Mouse (Mus musculus): Measurements from ENCODE around the gene A3galt2. TPM values are rescaled to one million over a fixed set of nuclear protein-coding genes. Genes with fewer than 3 reads are reported as not detected.

The A3galt2 gene
- total RNA-seq, 1 experiment from 2014 or later, result 0.09 TPM

DNA sequence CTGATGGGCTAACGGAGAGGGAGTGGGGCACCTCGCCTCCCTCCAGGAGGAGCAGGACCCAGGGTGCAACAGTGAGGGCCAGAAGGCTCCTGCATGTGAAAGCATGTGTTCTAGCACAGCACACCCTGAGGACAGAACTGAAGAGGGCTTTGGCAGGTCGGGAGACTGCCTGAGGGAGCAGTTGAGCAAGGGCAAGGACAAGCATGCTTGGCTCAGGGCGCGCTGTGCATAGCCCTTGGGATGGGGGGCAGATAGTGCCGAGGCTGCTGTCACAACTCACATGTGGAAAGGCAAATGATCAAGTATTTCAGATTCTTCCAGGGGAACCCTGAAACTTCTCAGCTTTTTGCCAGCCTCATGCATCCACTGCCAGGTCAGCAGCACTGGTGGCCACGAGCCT is 6.9 kb upstream of the A3galt2 start:
- ATAC-seq (replicated peaks; ENCODE audit: low read depth, poor library complexity, severe bottlenecking), result no peak

DNA sequence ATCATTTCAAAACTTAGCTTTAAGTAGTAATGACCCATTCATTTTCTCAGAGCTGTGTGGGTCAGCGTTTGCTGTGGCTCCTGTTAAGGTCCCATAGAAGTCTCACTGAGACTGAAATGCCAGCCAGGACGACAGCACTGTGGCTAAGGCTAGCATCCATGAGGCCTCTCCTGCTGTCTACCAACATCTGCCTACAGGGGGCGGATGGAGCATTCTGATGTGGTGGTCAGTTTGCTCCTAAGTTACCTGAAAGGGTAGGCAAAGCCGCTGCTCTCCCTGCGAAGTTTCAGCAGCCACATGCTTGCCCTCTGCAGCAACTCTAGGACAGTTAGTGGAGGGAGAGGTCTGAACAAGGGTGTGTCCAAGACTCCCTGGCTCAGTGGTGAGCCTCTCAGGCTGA is 4.2 kb upstream of the A3galt2 start:
- no peak for ATAC-seq (replicated peaks; ENCODE audit: low read depth, poor library complexity, severe bottlenecking)

DNA sequence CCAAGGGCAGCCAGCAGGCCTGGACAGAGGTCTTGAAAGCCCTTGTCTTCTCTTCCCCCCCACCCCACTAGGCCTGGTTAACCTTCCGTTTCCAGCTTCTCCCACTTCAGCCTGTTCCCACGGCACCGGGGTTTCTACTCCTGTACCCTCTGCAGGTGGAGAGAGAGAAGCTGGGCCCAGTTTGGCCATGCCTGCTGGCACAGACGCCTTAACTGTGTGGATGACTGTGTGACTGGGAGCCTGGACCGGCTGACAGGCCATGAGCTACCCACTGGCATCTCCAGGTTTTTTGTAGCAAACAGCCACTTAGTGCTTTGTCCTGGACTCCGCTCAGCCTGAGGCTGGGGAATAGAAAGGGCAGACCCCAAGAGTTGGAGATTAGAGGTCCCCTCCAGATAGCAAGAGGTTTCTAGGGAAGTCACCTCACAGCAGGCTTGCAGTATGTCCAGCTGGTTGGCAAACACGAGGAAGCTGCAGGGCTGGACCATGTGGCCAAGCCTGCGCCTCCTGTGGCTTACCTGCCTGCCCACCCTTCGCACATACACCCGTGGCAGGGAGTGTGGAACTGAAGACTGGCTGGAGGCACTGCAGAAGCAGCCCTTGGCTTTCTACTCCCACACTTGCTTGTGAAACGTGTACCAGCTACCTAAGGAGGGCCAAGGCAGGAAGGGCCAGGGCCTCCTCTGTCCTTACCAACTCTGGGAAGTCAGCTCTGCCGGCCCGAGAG is 3.0 kb upstream of the A3galt2 start:
- no peak for ATAC-seq (replicated peaks; ENCODE audit: low read depth, poor library complexity, severe bottlenecking)

DNA sequence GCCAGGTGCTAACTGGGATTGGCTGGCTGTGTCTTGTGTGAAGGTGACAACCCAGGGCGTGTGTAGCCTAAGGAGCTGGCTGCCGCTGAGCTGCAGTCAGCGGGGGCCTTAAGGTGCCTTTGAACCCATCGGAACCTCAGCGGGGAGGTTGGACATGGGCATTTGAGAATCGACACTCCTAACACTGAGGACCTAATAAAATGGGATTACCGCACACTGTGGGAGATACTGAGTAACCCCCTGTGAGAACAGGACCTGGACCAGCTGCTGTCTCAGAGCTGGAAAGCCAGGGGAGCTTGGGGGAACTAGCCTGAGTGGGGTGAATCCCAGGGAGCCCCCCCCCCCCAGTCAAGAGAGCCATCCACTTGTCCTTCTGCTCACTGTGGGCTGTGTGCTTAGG is 1.6 kb upstream of the A3galt2 start:
- no peak for ATAC-seq (replicated peaks; ENCODE audit: low read depth, poor library complexity, severe bottlenecking)

DNA sequence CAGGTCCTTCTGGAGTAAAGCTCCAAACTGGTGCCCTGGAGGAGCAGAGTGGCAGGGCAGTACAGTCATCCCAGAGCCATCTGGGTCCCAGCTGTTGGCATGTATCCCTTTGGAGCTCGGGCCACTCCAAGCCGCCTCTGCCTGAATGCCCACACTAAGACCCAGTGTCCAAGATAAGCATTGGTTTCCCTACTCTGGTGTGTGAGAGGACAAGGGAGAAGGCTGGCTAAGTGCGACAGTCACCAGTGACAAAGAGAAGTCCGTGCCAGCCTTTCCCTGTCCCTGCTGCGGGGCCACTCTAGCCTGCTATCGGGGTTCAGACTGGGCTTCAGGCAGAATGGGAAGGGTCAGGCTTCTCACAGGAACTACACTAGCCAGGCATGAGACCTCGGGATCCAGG is 736 bp downstream of the A3galt2 start:
- no peak for ATAC-seq (replicated peaks; ENCODE audit: low read depth, poor library complexity, severe bottlenecking)

DNA sequence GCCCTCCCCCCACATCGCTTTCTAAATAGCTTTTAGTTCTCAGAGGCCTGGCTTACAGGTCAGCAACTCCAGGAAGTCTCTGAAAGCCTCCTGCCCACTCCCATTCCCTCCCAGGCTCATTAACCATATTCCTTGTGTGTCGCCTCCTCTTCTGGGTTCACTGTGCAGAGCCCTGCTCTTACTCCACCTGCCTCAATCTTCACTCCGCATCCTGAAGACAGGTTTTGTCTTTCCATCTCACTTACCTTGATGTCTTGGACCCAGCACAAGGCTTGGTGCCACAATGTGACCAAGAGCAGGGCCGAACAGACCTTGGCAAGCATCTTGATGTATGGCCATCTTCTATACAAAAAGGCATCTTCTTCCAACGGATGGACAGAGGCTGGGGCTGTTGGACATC is 4.0 kb downstream of the A3galt2 start:
- ATAC-seq (replicated peaks; ENCODE audit: low read depth, poor library complexity, severe bottlenecking), result no peak

DNA sequence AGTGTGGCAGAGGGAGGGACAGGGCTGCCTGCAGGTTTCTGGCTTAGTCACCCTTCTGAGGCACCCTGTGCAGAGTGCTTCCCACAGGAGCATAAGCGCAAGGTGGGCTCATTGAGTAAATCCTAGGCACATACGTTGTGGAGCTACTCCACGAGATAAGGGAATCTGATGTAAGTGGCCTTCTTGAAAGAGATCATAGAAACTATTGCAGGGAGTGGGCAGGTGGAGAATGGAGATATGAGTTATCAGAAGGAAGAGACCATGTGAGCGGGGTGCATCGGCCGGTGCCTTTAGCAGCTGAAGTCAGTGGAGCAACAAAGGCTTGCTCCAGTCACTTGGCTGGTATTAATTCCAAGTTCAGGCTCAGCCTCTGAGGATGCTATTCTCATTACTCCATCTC is 4.9 kb downstream of the A3galt2 start:
- ATAC-seq (replicated peaks; ENCODE audit: low read depth, poor library complexity, severe bottlenecking), result peak; percentile 45; the same call in 1 of the 2 replicates

DNA sequence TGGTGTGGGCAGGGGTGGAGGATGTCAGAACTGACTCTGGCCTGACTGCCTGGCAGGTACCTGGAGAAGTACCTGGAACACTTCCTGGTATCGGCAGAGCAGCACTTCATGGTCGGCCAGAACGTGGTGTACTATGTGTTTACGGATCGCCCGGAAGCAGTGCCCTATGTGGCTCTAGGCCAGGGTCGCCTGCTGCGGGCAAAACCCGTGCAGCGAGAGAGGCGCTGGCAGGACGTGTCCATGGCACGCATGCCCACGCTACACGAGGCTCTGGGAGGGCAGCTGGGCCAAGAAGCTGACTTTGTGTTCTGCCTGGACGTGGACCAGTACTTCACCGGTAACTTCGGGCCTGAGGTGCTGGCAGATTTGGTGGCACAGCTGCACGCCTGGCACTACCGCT is 11.8 kb downstream of the A3galt2 start:
- ATAC-seq (replicated peaks; ENCODE audit: low read depth, poor library complexity, severe bottlenecking), result no peak

DNA sequence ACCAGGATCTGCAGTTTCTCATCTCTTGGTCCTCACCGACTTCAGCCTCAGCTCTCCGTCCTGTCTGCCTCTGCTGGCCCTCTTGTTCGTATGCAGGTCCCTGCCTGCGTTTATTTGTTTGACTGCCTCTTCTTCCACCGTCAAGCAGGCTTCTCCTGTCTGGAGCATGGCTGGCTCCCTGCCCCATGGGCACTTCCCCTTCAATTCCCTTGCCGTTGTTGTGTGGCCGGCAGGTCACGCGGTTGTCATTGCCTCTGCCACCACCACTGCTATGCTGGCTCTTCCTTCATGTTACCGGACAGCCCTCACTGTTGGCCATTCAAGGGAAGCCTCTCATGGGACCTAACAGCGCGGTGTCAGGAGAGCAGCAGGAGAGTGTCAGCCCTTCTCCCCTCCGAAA is 13.0 kb downstream of the A3galt2 start:
- ATAC-seq (replicated peaks; ENCODE audit: low read depth, poor library complexity, severe bottlenecking), result peak; percentile 63; the same call in 1 of the 2 replicates

DNA sequence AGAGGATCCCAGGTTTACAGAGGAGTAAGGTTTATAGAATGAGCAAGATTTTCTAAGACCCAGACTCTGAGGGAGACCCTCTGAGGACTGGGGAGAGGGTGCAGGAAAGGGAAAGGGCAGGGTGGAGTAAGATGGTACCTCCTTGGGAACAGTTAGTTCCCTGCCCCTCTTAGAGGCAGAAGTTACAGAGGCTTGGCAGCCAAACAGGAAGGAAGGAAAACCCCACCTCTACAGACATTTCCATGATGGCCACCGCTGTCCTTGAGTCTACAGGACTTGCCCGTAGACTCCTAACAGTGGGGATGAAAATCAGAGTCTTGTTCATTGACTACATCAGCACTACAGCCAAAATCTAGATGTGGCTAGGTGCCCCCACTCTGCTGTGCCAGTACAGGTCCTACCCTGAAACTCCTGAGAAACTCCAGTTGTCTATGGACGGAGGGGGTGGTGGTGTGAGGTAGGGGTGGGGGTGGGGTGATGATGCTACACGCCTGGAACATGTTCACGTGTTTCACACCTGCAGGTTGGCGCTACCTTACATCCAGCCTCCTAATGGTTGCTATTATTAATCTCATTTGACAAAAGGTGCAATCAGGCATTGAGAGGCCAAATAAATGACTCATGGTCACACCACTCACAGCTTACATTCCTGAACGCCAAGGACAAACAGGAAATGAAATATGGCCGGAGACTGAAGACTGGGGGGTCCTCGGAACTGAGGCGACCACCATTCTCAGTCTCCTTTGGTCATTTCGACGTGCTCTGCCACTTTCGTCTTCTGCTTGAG is 14.6 kb downstream of the A3galt2 start:
- ATAC-seq (replicated peaks; ENCODE audit: low read depth, poor library complexity, severe bottlenecking), result 0 out of 2 replicates have a peak, but pooled peaks have one; percentile 3

DNA sequence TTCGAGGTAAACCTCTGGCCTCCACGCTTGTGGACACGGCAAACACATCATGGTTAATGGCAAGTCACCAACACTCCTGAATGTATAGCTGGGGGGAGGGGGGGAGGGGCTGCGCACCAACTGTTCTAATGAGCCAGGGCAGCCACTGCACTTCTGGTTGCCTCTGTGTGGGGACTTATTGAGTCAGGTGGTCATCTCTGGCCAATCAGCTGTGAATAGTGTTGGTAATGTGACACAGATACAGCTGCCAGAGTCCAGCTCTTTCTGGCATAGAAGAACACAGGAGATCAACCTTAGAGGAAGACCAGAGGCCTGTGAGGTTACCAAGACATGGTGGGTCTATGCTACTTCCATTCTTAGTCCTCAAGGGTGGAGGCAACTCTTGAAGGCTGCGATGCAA is 15.5 kb downstream of the A3galt2 start:
- ATAC-seq (replicated peaks; ENCODE audit: low read depth, poor library complexity, severe bottlenecking), result no peak

DNA sequence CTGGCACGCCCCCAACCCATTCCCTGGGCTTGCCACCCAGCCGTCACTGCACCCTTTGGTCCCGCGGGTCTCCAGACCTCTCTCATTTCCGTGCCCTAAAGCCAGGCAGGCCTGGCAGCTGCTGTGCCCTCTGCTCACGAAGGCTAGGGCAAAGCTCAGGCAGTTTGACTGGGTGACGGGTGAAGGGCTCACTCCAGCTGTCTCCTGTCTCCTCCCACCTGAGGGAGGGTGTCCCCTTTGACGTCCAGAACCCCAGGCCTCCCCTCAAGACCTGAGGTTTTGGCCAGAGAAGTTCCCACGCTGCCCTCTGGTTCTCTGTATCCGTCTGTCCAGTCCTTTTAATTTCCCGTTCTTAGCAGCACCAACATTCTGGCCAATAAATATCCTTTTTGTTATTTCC is 18.7 kb downstream of the A3galt2 start:
- no peak for ATAC-seq (replicated peaks; ENCODE audit: low read depth, poor library complexity, severe bottlenecking)

DNA sequence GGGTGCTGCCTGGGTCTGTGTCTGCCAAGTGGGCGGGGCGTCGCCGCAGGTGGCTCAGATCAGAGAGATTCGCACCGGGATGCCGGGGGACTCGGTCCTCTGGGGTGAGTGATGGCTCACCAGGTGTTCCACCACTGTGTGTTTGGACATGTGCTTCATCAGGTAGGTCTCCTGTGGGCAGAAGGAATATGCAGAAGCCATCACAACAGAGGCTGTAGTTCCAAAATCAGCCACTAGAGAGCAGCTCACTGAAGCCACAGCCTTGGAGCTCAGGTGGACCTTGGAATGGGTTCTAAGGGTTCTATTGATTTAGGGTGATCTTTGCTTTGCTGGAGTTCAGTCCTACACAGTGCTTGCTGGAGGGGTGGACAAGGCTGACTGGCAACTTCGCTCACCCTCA is 19.3 kb downstream of the A3galt2 start:
- 0 out of 2 replicates have a peak, but pooled peaks have one; percentile 34 for ATAC-seq (replicated peaks; ENCODE audit: low read depth, poor library complexity, severe bottlenecking)

DNA sequence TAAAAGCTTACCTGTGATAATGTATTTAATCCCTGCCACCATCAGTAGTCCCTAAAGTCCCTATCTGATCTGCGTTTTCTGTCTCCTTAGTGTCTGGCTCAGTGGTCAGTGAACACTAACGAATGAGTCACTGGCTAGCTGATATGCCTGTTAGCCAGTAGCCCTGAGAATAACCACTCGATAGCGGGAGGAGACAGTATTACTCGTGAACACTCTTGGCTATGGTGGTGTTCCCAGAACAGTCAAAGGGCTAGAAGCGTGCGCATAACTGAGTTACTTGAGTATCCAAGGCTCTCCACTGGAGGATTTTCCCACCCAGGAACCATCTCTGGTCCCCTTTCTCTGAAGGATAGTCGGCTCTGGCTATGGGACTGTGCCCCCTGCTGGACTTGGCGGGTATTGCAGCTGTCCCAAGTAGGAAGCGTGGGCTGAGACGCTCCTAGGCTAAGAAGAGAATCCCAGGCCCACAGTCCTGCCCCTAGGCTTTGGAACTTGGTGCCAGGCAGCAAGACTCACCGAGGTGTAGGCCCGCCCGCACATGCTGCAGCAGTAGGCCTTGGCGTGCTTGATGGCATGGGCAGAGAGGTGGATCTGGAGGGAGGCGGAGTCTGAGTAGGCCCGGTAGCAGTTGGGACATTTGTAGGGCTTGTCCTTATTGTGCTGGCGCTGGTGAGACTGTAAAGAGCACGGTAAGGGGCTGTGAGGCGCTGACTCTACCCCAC is 21.6 kb downstream of the A3galt2 start:
- ATAC-seq (replicated peaks; ENCODE audit: low read depth, poor library complexity, severe bottlenecking), result peak; percentile 87

DNA sequence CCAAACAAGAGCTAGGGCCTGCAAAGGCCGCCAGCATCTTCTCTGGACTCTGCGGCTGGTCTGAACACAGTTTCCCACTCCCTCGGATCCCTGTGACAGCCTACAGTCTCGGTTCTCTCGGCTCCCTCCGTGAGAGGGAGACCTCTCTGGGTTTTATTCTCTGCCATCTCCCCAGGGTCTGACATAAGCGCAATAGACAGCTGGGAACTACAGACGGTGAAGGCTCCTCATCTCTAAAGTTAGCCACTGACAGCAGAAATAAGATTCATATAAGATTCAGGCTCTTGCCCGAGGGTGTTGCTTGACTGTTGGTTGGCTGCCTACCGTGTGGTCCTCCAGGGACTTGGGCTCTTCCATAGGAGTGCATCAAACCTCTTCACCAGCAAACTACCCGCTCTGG is 22.4 kb downstream of the A3galt2 start:
- no peak for ATAC-seq (replicated peaks; ENCODE audit: low read depth, poor library complexity, severe bottlenecking)

DNA sequence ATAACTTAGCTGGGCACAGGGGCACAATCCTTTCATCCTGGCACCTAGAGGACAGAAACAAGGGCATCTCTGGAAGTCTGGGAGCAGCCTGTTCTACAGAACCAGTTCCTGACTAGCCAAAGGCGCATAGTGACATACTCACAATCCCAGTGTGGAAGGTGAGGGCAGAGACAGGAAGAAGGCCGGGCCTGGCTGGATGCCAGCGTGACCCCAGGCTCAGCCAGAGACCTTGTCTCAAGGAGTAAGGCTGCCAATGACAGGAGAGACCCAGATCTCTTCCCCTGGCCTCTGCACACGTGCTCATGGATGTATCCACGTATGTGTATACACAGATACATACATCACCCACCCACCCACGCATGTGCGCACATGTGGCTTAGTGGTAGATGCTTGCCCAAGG is 26.9 kb downstream of the A3galt2 start:
- no peak for ATAC-seq (replicated peaks; ENCODE audit: low read depth, poor library complexity, severe bottlenecking)

DNA sequence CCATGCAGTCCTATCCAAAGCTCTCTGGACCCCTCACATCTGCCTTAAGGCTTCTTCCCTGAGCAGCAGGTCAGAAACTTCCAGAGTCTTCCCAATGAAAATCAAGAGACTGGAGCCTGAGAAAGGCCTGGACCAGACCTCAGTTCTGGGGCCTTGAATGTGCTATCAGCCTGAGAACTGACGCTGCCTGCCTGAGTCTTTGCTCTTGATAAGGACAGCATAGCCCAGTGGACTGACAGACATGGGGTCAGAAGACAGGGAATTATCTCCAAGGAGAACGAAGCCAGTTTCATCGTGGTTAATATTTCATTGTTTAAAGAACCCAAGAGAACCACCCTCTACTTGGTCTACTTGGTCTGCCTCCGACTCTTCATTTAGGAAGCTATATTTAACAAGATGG is 27.5 kb downstream of the A3galt2 start:
- no peak for ATAC-seq (replicated peaks; ENCODE audit: low read depth, poor library complexity, severe bottlenecking)

DNA sequence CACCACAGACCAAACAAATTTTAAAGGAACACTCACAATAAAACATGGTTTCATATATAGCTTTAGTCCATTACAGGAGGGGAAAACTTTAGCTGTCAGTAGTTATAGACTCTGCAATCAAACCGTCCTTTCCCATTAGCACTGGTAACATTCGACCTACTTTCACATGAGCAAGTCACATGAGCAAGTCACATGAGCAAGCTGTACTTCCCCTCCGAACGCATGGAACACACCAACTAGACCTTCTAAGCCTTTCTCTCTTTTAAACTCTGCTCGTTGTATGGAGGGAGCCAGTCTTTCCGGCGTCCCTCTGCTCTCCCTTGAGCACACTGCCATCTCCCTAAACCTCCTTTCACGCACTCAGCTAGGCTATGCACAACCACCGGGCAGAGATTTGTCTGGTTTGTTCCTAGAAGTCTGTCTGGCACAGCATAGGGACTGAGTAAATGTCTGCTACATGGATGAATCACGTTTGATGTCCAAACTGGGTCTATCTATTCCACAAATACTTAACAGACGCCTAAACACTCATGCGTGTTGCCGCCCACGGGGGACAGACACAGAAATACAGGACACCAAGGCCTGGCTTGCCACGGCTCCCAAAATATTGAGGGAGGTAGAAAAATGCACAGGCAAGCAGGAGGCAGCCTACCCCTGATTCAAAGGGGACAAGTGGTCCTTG is 29.9 kb downstream of the A3galt2 start:
- no peak for ATAC-seq (replicated peaks; ENCODE audit: low read depth, poor library complexity, severe bottlenecking)

DNA sequence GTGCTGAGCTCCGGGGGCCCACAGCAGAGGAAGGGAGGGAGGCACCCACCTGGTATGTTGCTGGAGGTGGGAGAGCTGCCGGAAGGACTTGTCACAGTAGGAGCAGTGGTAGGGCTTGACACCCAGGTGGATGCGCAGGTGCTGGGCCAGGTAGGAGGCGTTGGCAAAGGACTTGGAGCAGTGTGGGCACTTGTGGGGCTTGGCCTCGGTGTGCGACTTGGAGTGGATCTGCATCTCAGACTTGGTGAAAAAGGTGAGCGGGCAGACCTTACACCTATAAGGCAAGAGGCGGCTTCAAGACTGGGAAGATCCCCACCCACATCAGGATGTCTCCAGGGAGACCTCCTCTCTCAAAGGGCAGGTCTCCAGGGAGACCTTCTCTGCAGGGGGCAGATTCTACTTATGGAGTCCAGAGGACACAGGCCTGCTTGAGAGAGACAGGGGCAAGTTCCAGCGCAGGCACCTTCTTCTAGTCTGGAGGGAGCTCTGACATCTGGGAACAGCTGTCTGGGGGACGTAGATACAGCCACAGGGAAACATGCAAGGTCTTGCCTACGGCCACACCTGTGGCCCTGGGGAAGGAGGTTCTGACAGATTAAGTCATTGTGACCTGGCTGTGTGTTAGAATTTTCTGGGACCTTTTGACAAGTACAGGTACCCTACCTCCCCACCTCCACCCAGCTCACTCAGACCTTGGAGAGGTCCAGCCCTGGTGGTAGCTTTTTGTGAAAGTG is 30.9 kb downstream of the A3galt2 start:
- ATAC-seq (replicated peaks; ENCODE audit: low read depth, poor library complexity, severe bottlenecking), result no peak
